Mouse (Mus musculus) retina, adult 2 months (tissue): ENCODE results near the gene Alb.
A peak's percentile ranks its signal among the peaks of the same experiment; 100 is the strongest.

Experiments
- DNase-seq: peaks from one replicate; pipeline ENCODE4 v3.0.0-alpha.2; 2012; ENCODE audit warnings: low read depth, low spot score

Gene Alb

DNA sequence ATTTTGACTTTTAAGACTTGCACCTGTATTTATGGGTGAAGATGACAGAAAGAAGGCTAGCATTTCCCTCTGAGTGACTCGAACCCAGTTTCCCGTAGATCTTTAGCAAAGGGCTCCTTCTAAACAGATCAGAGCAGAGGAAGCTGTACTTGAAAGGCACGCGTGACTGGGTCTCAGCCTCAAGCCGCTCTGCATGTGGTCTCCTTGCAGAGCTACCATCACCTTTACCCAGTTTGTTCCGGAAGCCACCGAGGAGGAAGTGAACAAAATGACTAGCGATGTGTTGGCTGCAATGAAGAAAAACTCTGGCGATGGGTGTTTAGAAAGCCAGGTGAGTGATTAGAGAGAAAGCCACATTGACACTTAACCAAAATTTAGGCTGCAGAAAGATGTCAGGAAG is 31.7 kb downstream of the Alb start:
- no peak for DNase-seq

DNA sequence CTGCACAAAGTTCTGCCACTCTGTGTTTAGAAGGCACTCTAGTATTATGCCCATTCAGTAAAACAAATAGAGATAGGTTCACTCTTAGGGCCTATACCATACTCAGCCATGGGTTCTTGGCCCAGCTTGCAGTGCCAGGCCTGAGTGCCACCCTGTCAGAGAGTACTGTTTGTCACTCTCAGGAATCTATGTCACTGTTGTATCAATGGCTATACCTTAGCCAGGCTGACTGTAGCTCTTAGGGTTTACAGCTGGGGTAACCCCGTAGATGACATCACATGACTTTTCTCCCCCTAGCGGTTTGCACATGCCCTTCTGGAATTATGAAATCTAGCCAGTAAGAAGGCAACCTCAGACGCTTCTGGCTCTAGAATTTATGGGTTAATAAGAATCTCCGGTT is 33.6 kb downstream of the Alb start:
- DNase-seq, result no peak

DNA sequence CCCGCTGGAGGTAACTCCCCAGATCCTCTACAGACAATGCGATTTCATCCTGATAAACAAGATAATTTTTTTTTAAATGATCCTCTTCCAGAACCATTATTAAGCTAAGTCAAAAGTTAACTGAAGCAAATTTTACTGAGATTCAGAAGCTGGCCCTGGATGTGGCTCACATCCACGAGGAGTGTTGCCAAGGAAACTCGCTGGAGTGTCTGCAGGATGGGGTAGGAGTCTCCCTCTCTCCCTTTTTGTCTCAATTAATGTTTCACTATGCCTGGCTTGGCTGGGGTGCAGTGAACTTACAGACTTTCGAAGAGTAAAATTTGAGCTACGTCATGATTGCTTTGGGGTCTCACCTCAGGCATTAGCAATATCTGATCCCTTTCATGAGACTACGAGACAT is 38.8 kb downstream of the Alb start:
- no peak for DNase-seq

DNA sequence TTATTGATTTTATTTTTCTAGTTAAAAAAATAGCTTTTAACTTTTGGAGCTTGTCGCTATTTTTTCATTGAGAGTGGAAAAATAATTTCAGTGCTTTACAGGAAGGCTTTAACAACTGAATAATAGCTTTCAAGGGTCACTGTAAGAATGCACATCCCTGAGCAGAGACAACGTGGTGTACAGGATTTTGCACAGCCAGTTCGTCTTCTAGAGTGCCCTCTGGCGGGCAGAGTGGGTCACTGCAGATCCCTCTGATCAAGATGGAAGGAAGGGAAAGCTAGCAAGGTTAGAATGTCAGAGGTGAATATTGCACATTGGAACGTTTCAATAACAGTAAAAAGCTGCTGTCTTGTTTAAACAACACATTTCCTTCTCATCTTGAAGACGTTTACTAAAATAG is 40.0 kb downstream of the Alb start:
- DNase-seq, result peak; percentile 51

DNA sequence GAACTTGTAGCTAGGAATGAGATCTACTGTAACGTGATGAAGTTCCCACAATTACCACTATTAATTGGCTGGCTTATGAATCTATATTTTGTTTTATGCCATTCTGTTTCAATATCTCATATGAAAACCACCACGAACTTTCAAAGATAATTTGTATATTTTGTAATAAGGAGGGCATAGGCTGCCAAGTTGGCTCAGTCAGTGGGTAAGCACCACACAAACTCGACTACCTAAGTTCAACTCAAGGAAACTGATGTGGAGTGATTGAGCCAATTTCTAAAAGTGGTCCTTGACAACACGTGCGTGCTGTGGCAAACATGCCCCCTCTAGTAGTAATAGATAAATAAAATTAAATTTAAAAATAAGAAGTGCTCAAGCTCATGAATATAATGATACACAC is 41.1 kb downstream of the Alb start:
- DNase-seq, result no peak

DNA sequence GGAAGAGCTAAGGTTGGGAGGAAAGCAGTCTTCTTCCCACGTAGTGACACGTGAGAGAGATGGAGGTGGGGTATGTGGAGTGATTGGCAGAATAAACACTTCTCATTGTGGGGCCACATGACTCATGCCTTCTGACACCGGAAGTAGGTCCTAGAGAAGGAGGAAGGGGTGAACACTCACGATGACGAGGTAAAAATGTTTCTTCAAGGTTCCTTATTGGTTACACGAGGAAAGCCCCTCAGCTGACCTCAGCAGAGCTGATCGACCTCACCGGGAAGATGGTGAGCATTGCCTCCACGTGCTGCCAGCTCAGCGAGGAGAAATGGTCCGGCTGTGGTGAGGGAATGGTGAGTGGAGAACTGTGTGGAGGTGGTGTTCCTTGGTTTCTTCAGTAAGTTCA is 44.0 kb downstream of the Alb start:
- no peak for DNase-seq

DNA sequence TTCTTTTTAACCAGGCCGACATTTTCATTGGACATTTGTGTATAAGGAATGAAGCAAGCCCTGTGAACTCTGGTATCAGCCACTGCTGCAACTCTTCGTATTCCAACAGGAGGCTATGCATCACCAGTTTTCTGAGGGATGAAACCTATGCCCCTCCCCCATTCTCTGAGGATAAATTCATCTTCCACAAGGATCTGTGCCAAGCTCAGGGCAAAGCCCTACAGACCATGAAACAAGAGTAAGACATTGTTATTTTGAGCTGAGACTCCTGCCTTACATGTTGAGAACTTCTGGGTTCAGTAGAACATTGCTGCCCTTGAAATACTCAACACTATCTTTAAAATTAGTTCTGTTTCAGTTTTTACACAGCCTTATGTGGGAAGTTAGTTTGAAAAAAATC is 45.8 kb downstream of the Alb start:
- no peak for DNase-seq

DNA sequence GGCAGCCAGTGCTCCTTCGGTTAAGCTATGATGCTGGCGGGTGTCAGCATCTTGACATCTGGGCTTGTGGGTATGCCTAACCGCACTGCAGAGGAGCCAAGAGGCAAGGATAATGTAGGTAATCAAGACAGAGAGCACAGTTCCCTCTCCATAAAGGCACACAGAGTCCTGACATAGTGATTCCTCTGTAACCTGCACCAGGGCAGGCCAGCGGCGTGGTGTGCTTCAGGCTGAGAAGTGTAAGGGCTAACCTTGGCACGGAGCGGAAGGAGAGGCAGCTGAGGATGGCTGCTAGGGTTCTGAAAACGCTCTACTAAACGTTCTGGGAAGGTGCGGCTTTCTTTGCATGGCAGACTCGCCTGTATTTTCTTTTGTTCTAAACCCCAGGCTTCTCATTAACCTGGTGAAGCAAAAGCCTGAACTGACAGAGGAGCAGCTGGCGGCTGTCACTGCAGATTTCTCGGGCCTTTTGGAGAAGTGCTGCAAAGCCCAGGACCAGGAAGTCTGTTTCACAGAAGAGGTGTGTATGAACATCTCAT is 46.8 kb downstream of the Alb start:
- DNase-seq, result no peak

DNA sequence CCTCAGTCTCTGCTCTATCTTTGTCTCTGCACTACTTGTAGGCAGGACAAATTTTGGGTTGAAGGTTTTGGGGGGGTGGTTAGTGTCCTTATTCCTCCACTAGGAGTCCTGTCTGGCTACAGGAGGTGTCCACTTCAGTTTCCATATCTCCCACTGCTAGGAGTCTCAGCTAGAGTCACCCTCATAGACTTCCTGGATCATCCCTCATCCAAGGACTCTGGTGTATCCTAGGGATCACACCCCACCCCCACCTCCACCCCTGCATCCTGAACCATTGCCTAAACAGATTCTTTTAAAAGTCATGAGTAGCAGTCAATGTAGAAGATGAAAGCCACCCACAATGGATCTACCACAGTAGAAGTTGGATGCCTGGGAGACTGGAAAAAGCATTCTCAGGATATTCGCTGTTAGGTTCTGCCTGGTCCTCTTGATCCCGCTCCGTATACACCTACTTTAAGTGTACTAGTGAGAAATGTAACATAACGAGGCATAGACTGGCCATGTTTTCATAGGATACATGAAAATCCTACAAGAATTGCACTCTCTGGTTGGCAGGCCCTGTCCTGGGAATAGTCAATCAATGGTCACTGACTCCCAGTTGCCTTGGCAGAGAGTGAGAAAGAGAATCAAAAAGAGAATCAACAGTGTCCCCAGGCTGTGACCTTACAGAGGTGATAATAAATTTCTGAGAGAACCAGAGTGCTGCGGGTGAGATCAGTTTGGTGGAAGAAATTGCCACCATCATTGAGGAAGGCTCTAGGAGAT is 49.3 kb downstream of the Alb start:
- DNase-seq, result no peak

DNA sequence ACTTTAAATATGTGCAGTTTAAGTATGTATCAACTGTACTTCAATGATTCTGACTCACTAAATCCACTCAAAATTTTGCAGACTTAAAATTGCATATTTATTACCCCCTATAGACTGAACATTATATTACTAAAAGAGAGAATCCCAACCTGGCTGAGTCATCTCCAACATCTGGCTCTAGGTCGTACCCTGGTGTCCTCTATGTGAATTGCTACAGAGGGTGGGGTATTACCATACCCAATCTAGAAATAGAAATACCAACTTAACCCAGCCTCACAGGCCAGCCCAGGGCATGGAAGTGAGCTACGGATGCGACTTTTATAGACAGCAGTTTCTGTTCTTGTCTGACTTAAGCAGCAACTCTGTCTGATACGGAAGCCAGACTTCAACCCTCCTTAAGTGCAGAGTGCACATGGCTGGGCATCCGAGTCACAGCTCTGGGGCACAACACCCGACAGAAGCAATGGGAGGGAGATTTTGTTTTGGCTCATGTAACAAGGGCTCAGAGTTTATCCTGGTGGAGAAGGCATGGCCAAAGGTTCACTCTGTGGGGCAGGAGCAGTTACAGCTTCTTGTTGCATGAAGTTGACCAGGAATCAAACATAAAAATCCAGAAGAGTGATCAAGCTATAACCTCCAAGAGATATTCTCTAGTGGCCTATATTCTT is 51.7 kb downstream of the Alb start:
- no peak for DNase-seq

DNA sequence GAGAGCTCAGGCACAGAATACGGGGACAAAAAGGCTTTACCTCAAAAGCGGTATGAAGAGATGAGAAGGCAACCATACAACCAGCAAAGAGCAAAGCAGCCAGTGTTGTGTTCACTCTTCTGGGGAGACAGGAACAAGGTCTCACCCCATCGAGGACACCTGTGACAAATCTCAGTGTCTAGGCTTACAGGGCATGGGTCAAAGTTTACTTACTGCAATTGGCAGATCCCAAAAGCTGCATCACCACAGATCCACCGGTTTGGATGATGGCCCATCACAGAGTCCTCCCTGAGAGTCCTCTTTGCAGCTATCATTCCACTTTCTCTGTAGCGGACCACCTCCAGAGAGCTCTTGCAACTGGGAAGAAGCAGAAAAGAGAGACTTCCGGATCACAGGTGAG is 54.9 kb downstream of the Alb start:
- DNase-seq, result no peak

DNA sequence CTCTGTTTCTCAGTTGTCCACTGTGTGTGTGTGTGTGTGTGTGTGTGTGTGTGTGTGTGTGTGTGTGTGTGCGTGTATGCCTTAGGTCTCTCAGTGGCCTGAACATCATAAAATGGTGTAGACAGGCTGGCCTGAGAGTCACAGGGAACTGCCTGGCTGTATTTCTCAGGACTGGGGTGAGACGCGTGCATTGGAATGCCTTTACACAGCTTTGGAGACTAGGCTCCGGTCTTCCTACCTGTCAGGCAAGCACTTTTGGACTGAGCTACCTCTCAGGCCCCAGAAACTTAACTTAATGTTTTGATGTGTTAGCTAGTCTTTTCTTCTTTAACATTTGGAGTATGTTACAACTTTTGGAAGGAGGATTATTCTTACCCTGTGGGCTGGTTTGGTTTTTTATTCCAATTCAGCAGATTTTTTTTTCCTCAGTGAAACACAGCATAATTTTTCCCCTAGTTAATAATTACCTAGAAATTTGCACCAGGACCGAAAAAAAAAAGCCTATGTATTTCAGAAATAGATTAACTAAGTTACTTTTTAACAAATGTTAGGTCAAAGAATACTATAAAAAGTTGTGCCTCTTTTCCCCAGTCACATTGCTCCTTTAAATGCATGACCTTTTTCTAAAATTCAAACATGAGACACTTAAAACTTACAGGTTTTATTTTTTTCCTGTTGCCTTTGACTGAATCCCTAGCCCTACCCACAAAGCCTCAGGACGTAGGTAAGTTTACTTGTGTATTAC is 57.8 kb downstream of the Alb start, which contains the start of gene Afm:
Afm (plus strand) TSS at position 577 of the 745 bp plus-strand sequence.
- no peak for DNase-seq
